Mouse (Mus musculus): ENCODE data around the gene Mmp15.
A peak's percentile ranks its signal among the peaks of the same experiment; 100 is the strongest.

Mmp15 gene

DNA sequence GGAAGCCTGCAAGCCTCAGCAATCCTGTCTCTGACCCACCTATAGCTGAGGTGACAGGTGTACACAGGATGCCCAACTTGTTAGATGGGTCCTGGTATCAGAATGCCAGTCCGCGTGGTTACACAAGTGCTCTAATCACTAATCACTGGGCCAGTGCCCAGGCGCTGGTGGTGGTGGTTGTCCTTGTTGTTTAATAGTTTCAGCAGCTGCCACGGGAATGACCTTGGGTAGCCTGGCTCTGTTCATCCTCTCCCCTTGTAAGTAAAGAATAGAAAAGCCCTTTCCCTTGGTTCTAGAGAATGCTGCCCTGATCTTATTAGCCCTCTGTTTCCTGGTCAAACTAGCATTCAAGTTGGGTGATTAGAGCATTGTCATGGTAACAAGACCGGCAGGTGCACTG is 10.3 kb upstream of the Mmp15 start:
- DNase-seq (ENCODE audit: low spot score) = no peak

DNA sequence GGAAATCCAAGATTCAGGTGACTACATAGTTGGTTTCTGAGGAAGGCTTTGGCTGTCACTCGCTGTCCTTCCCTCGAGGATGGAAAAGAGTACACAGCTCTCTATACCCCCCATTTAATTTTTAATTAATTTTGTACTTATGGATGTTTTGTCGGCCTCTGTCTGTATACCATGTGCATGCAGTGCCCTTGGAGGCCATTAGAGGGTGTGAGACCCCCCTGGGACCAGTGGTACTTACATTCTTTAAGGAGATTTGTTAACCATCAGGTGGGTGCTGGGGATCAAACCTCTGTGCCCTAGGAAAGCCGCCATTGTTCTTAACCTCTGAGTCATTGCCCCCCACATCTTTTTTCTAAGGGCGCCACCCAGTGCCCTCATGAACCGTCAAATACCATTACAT is 7.4 kb upstream of the Mmp15 start:
- DNase-seq (ENCODE audit: low spot score) = no peak

DNA sequence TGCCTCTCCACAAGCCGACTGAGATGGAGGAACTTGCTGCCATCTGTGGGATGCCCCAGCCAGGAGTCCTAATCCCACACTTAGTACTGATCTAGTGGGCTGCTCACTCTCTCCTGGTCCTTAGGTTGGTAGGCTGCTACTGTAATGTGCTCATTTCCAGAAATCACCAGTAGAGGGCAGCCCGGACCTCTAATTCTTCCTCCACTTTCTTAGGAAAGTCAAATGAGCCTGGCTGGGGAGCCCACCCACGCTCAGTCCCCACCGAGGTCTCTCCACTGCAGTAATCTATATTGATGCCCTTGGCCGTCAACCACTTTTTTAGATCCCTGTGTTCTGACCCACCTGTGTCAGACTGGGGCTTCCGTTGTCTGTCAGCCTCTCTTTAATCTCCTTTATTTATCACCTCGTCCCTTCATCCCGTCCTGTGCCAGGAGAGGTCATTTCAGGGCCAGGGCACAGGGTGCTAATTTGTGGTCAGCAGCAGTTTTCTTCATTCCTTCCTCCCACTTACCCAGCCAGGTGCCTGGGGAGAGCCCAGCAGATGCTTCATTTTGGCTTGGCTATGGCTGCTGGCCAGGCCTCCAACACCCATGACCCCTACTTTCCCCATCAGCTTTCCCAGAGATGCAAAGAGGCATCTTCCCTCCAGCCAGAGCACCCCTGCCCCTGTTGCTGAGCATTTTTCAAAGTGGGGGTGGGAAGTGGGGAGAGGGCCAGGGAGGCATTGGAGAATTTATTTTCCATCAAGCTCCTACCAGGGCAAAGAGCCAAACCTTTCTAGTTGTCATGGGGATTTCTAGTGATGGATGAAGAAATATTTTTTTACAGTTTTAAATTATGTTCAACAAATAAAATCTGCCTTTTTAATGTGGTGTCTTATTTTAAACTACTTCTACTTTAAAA is 5.2 kb upstream of the Mmp15 start:
- peak; percentile 69 for DNase-seq (ENCODE audit: low spot score)

- DNase-seq (ENCODE audit: low spot score) = no peak
Measured at GRCm38 (mm10) chr8:95348356-95348755, 3.7 kb upstream of the Mmp15 start.

- DNase-seq (ENCODE audit: low spot score) = no peak
Measured at GRCm38 (mm10) chr8:95348811-95349630, 3.0 kb upstream of the Mmp15 start.

GRCm38 (mm10) chr8:95351461-95351860 is 607 bp upstream of the Mmp15 start:
- no peak for DNase-seq (ENCODE audit: low spot score)

GRCm38 (mm10) chr8:95352871-95353866 is 1.1 kb downstream of the Mmp15 start:
- DNase-seq (ENCODE audit: low spot score) = no peak

GRCm38 (mm10) chr8:95354606-95355005 is 2.5 kb downstream of the Mmp15 start:
- no peak for DNase-seq (ENCODE audit: low spot score)

- DNase-seq (ENCODE audit: low spot score) = no peak
Measured at GRCm38 (mm10) chr8:95358550-95359411, 6.7 kb downstream of the Mmp15 start.

- DNase-seq (ENCODE audit: low spot score) = no peak
Measured at GRCm38 (mm10) chr8:95360181-95361015, 8.3 kb downstream of the Mmp15 start.

GRCm38 (mm10) chr8:95361016-95361341 is 8.9 kb downstream of the Mmp15 start:
- no peak for DNase-seq (ENCODE audit: low spot score)

- no peak for DNase-seq (ENCODE audit: low spot score)
Measured at GRCm38 (mm10) chr8:95362272-95362671, 10.2 kb downstream of the Mmp15 start.

- DNase-seq (ENCODE audit: low spot score) = no peak
Measured at GRCm38 (mm10) chr8:95363849-95364248, 11.8 kb downstream of the Mmp15 start.

- DNase-seq (ENCODE audit: low spot score) = no peak
Measured at GRCm38 (mm10) chr8:95369581-95370326, 17.7 kb downstream of the Mmp15 start.

DNA sequence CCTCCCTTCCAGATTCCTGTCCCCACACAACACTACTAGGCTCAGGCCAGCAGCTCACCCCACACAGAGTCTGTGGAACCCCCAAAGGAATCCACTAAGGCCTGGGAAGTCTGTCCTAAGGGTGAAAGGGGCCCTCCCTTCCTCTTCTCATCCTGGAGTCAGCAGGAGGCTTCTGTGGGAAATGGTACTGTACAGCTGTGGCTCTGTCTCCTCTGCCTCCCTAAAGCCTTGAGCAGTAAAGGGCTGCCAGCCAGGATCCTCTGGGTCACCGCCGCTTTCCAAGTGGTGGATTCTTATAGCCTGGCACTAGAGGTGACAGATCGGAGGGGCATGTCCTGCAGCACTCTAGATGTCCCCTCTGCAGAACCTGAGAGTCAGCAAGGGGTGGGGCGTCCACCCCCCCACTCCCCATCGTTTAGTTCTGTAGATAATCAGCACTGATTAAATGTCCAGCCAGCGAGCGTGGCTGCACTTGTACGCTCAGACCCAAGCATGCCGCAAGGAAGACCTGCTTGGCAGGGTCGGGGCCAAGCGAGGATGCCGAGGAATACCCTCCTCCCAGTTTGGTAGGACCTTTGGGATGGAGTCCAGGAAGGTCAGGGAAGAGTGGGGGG is 21.4 kb downstream of the Mmp15 start:
- DNase-seq (ENCODE audit: low spot score) = no peak

DNA sequence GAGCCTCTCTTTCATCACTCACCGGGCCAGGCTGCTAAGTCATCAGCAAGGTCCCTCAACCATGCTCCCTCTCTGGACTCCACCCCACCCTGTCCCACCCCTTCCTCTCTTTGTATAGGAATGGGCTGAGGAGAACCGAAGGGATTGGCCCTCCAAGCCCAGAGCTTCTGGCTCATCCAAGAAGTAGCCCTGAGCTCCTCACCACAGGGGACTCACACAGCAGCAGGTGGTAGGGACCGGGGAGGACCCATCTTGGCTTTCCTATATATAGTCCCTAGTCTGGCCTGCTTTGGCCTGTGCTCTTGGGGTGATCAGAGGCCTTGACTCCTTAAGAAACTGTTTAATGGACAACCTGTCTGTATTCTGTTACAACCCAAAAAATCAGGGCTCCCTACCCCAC is 22.4 kb downstream of the Mmp15 start:
- DNase-seq (ENCODE audit: low spot score) = no peak

- no peak for DNase-seq (ENCODE audit: low spot score)
Measured at GRCm38 (mm10) chr8:95375374-95375930, 23.4 kb downstream of the Mmp15 start.

GRCm38 (mm10) chr8:95376309-95376999 is 24.4 kb downstream of the Mmp15 start:
- DNase-seq (ENCODE audit: low spot score) = no peak

Measured in layer of hippocampus, adult 9-10 months (tissue).